Mouse (Mus musculus) hindbrain, embryonic 11.5 days (tissue): Measurements from ENCODE around the gene Samd4b. TPM values are rescaled to one million over a fixed set of nuclear protein-coding genes. Genes with fewer than 3 reads are reported as not detected.
A peak's percentile ranks its signal among the peaks of the same experiment; 100 is the strongest.

ENCODE experiments used
- ATAC-seq: fragments of 200-750 bp; cut with Nextera tagmentation; 2 replicates; pipeline ENCODE4 v1.8.0; 2017; ENCODE audit warnings: mild to moderate bottlenecking, moderate TSS enrichment, moderate library complexity; ENCODE audit not compliant: low FRiP score
- DNase-seq: peaks from one replicate; pipeline ENCODE4 v3.0.0-alpha.2; 2015; ENCODE audit warnings: low spot score
- H3K27ac ChIP-seq: fragments of 300-500 bp; sonication (generic); 2 replicates; pipeline ENCODE4 v1.5.1; 2014; ENCODE audit warnings: mild to moderate bottlenecking, low read depth, low read length
- H3K27me3 ChIP-seq: fragments of 300-500 bp; sonication (generic); 2 replicates; pipeline ENCODE4 v1.6.1; 2014; ENCODE audit warnings: mild to moderate bottlenecking, low read length, moderate library complexity, mixed read lengths; ENCODE audit not compliant: control insufficient read depth, insufficient read depth
- H3K36me3 ChIP-seq: fragments of 300-500 bp; sonication (generic); 2 replicates; pipeline ENCODE4 v1.6.1; 2014; ENCODE audit warnings: mild to moderate bottlenecking, low read length, moderate library complexity, mixed read lengths; ENCODE audit not compliant: control insufficient read depth, insufficient read depth
- H3K4me1 ChIP-seq: fragments of 300-500 bp; sonication (generic); replicated peaks from 2 replicates; pipeline ENCODE4 v1.6.1; 2014; ENCODE audit warnings: low read length, mixed read lengths; ENCODE audit not compliant: control insufficient read depth, insufficient read depth
- H3K4me2 ChIP-seq: fragments of 300-500 bp; sonication (generic); replicated peaks from 2 replicates; pipeline ENCODE4 v1.6.1; 2014; ENCODE audit warnings: mild to moderate bottlenecking, low read depth, low read length
- H3K4me3 ChIP-seq: fragments of 300-500 bp; sonication (generic); 2 replicates; pipeline ENCODE4 v1.5.1; 2014; ENCODE audit warnings: low read depth, low read length
- H3K9ac ChIP-seq: fragments of 300-500 bp; sonication (generic); 2 replicates; pipeline ENCODE4 v1.6.1; 2014; ENCODE audit warnings: low read depth, low read length
- H3K9me3 ChIP-seq: fragments of 300-500 bp; sonication (generic); 2 replicates; pipeline ENCODE4 v1.6.1; 2016; ENCODE audit warnings: low read length; ENCODE audit not compliant: control insufficient read depth
- WGBS: fragments of 180-500 bp; shearing (Covaris S2); extraction: QIAGEN DNeasy Blood & Tissue Kit; methylation state at CpG from one replicate; pipeline ENCODE4 v1.1.7; 2014; 5-methylcytosine and 5-hydroxymethylcytosine counted together
- polyA plus RNA-seq: library from polyadenylated mRNA; unstranded; fragments of >200 nt; fragmentation: Nextera tagmentation; extraction: Ambion mirVana; gene quantifications from 2 replicates; pipeline ENCODE4 v1.2.1, GENCODE M21; 2014

The Samd4b gene
- polyA plus RNA-seq, 1 experiment from 2014 or later = 27.4 TPM

- no peaks in the 10 kb centered on the region for H3K36me3 ChIP-seq
- peak overlapping the region; percentile 60 for H3K4me3 ChIP-seq
Measured at GRCm38 (mm10) chr7:28377190-28378065, 220.5 kb downstream of the Samd4b start.

GRCm38 (mm10) chr7:28376011-28376771 lies 221.8 kb downstream of the Samd4b start:
- Histone ChIP-seq H3K4me3 (peak overlapping the region; percentile 31), H3K27ac (peak overlapping the region; percentile 89), H3K4me2 (peak overlapping the region; percentile 67), H3K9ac (peak overlapping the region; percentile 66), H3K27me3 (no peaks in the 10 kb centered on the region), H3K36me3 (no peaks in the 10 kb centered on the region), H3K4me1 (peaks cover 3% of the 10 kb centered on the region), H3K9me3 (no peaks in the 10 kb centered on the region)
- WGBS = 5% methylated on average over 26 of the region's 30 CpGs
- ATAC-seq = no peak
- no peak for DNase-seq

More at GRCm38 (mm10) chr7:28377190-28378065, 220.5 kb downstream of the Samd4b start:
- Histone ChIP-seq H3K9me3 (no peaks in the 10 kb centered on the region), H3K9ac (0 out of 2 replicates have a peak overlapping the region, but pooled peaks have one; percentile 4), H3K4me2 (peak overlapping the region; percentile 88; the same call in 1 of the 2 replicates), H3K4me1 (peaks cover 8% of the 10 kb centered on the region), H3K27ac (no peak overlapping the region), H3K27me3 (no peaks in the 10 kb centered on the region)
- 72% methylated on average over 18 of the region's 18 CpGs for WGBS
- ATAC-seq (no peak), DNase-seq (no peak)

GRCm38 (mm10) chr7:28375176-28375921 lies 222.6 kb downstream of the Samd4b start:
- 3% methylated on average over 35 of the region's 36 CpGs for WGBS
- Histone ChIP-seq H3K9me3 (no peaks in the 10 kb centered on the region), H3K4me1 (no peaks in the 10 kb centered on the region; the same call in 1 of the 2 replicates), H3K4me2 (peak overlapping the region; percentile 67), H3K9ac (peak overlapping the region; percentile 66), H3K4me3 (peak overlapping the region; percentile 31), H3K36me3 (no peaks in the 10 kb centered on the region), H3K27me3 (no peaks in the 10 kb centered on the region), H3K27ac (peak overlapping the region; percentile 89)
- peak; percentile 90 for DNase-seq
- peak; percentile 34 for ATAC-seq

- no peaks in the 10 kb centered on the region for H3K9me3 ChIP-seq
- ATAC-seq = no peak
- no peak overlapping the region for H3K27ac ChIP-seq
- no peak overlapping the region for H3K9ac ChIP-seq
- WGBS = 85% methylated on average over 9 of the region's 10 CpGs
- no peak overlapping the region for H3K4me3 ChIP-seq
- DNase-seq = no peak
- H3K27me3 ChIP-seq = no peaks in the 10 kb centered on the region
- no peaks in the 10 kb centered on the region; the same call in 1 of the 2 replicates for H3K4me1 ChIP-seq
- H3K36me3 ChIP-seq = no peaks in the 10 kb centered on the region
- no peak overlapping the region for H3K4me2 ChIP-seq
Measured at GRCm38 (mm10) chr7:28374647-28375046, 223.3 kb downstream of the Samd4b start.

- no peaks in the 10 kb centered on the region; the same call in 1 of the 2 replicates for H3K4me1 ChIP-seq
- H3K36me3 ChIP-seq = no peaks in the 10 kb centered on the region
Measured at GRCm38 (mm10) chr7:28373891-28374495, 224.0 kb downstream of the Samd4b start.

GRCm38 (mm10) chr7:28373131-28373581 lies 224.8 kb downstream of the Samd4b start:
- Histone ChIP-seq H3K9me3 (no peaks in the 10 kb centered on the region), H3K27ac (peak overlapping the region; percentile 93), H3K4me1 (no peaks in the 10 kb centered on the region), H3K27me3 (no peaks in the 10 kb centered on the region), H3K9ac (peak overlapping the region; percentile 42; the same call in 1 of the 2 replicates), H3K4me3 (peak overlapping the region; percentile 90), H3K36me3 (0 out of 2 replicates have a peak, but pooled peaks cover 4% of the 10 kb centered on the region), H3K4me2 (peak overlapping the region; percentile 25; the same call in 1 of the 2 replicates)
- WGBS = 1% methylated on average over 9 of the region's 9 CpGs
- DNase-seq = peak; percentile 90
- peak; percentile 18; the same call in 1 of the 2 replicates for ATAC-seq

More at GRCm38 (mm10) chr7:28373891-28374495, 224.0 kb downstream of the Samd4b start:
- no peak for DNase-seq
- Histone ChIP-seq H3K9me3 (no peaks in the 10 kb centered on the region), H3K4me2 (no peak overlapping the region), H3K27ac (no peak overlapping the region), H3K4me3 (no peak overlapping the region), H3K9ac (no peak overlapping the region), H3K27me3 (no peaks in the 10 kb centered on the region)
- no peak for ATAC-seq
- WGBS = 83% methylated on average over 7 of the region's 7 CpGs

- peak; percentile 82 for ATAC-seq
- peak within 1 kb of the TSS; percentile 89 for H3K4me2 ChIP-seq
- no peaks in the 10 kb centered on the region for H3K4me1 ChIP-seq
- H3K27ac ChIP-seq = peak within 1 kb of the TSS; percentile 93
- no peaks in the 10 kb centered on the region for H3K27me3 ChIP-seq
- peak within 1 kb of the TSS; percentile 91 for H3K9ac ChIP-seq
- H3K9me3 ChIP-seq = no peaks in the 10 kb centered on the region
- whole genome bisulfite sequencing = under 1% methylated on average over 63 of the region's 66 CpGs
- H3K36me3 ChIP-seq = peaks cover 7% of the 10 kb centered on the region; the same call in 1 of the 2 replicates
- H3K4me3 ChIP-seq = peak within 1 kb of the TSS; percentile 90
- DNase-seq = peak; percentile 98
Measured at GRCm38 (mm10) chr7:28372251-28373108, 225.5 kb downstream of the Samd4b start, which contains the start of gene Plekhg2. Plekhg2 (minus strand) TSS chr7:28372599.
